In the genomic region with DNA sequence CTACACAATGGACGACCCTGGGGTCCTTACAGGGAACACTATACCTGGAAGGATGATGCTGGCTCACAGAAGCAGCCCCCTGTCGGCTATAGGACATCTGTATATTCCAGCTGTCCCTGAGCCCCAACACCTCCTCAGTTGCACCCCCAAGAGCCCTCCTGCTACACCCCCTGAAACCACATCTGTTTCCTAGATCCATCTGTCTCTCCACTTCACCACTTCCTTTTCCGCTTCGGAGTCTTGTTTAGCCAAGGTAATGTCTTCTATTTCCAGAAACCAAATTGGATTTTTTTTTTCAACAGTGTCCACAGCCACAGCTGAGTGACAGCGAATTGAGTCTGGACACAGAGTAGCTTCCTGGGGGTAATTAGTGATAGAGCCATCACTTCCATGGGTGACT, we compare ENCODE assay signal across 22 mouse cellular contexts. TPM values are rescaled to one million over a fixed set of nuclear protein-coding genes. Genes with fewer than 3 reads are reported as not detected.
DNase-seq lines count a peak whose midpoint lies in the region; ATAC-seq lines count a peak whose summit lies in the region.
"Had no signal": no experiment of that assay in that cellular context is flagged by ENCODE, and none has a peak within 500 bp of the region (broad histone marks: within the 10 kb centered on the region; RNA-seq: fewer than 3 reads in every experiment).

No protein-coding gene starts in this region.

- H3K4me1 ChIP-seq in midbrain, embryonic 11.5 days (ENCODE audit: control insufficient read depth, insufficient read depth, low read length): peaks cover 3% of the 10 kb centered on the region; the same call in 1 of the 2 replicates
- peaks cover 10% of the 10 kb centered on the region for H3K4me1 ChIP-seq in midbrain, embryonic 13.5 days (replicated peaks)
- H3K4me1 ChIP-seq: forebrain, embryonic 13.5 days; forebrain, embryonic 15.5 days had no signal

- H3K27me3 ChIP-seq in midbrain, embryonic 11.5 days (ENCODE audit: control insufficient read depth, insufficient read depth, low read length): no peaks in the 10 kb centered on the region
- 0 out of 2 replicates have a peak, but pooled peaks cover 2% of the 10 kb centered on the region for H3K27me3 ChIP-seq in midbrain, embryonic 13.5 days
- H3K27me3 ChIP-seq: embryonic facial prominence, embryonic 12.5 days; forebrain, embryonic 13.5 days; forebrain, embryonic 15.5 days had no signal

- H3K4me2 ChIP-seq in midbrain, embryonic 11.5 days: no peak overlapping the region
- H3K4me2 ChIP-seq in midbrain, embryonic 13.5 days (replicated peaks): no peak overlapping the region
- H3K4me2 ChIP-seq: embryonic facial prominence, embryonic 12.5 days; forebrain, embryonic 13.5 days; forebrain, embryonic 15.5 days had no signal

- DNase-seq in midbrain, embryonic 11.5 days (ENCODE audit: low spot score, missing footprints): peak; percentile 41
- no peak for DNase-seq in cerebellum, postnatal 10 days
- no peak for DNase-seq in heart, postnatal 4 days
- DNase-seq: adrenal gland, adult 8-10 months; adrenal gland, postnatal 14 days; adrenal gland, postnatal 36 days; B cell, adult 2 months; cerebellum, adult 11-12 months; cerebellum, adult 9-10 months; cerebellum, postnatal 36 days; forebrain, postnatal 0 days had no signal

- H3K9ac ChIP-seq in midbrain, embryonic 11.5 days (ENCODE audit: low read length): no peak overlapping the region
- H3K9ac ChIP-seq in midbrain, embryonic 13.5 days (replicated peaks): no peak overlapping the region
- H3K9ac ChIP-seq: embryonic facial prominence, embryonic 12.5 days; forebrain, embryonic 13.5 days; forebrain, embryonic 15.5 days; forebrain, postnatal 0 days had no signal

- H3K9me3 ChIP-seq in midbrain, embryonic 11.5 days (ENCODE audit: control insufficient read depth, low read length): no peaks in the 10 kb centered on the region
- H3K9me3 ChIP-seq in midbrain, embryonic 13.5 days: no peaks in the 10 kb centered on the region
- H3K9me3 ChIP-seq: embryonic facial prominence, embryonic 10.5 days; embryonic facial prominence, embryonic 12.5 days; forebrain, embryonic 13.5 days; forebrain, embryonic 15.5 days; G1E had no signal

- no peak overlapping the region for H3K4me3 ChIP-seq in midbrain, embryonic 11.5 days (ENCODE audit: low read depth, low read length)
- H3K4me3 ChIP-seq in midbrain, embryonic 13.5 days (replicated peaks): no peak overlapping the region
- H3K4me3 ChIP-seq: embryonic facial prominence, embryonic 10.5 days; embryonic facial prominence, embryonic 12.5 days; forebrain, embryonic 13.5 days; forebrain, embryonic 15.5 days had no signal

- WGBS in midbrain, embryonic 11.5 days: 86% methylated on average over 5 of the region's 5 CpGs
- 88% methylated on average over 5 of the region's 5 CpGs for WGBS in midbrain, embryonic 13.5 days

- no peak for ATAC-seq in midbrain, embryonic 11.5 days (ENCODE audit: low FRiP score)
- no peak for ATAC-seq in midbrain, embryonic 13.5 days
- ATAC-seq in hematopoietic stem cell, adult 5-6 weeks (replicated peaks in 1 of 2; ENCODE audit: insufficient read depth in 1 of 2, low FRiP score in 2 of 2, low TSS enrichment in 1 of 2, low read depth in 1 of 2, poor library complexity in 2 of 2, severe bottlenecking in 2 of 2): peak; percentile 29 to 33; a peak in 2 of 4 replicates
- ATAC-seq: activated CD4-positive, CD25-positive, alpha-beta regulatory T cell, adult 4 months; CD4-positive, CD25-positive, alpha-beta regulatory T cell, adult 4 months; forebrain, embryonic 13.5 days; forebrain, embryonic 15.5 days; forebrain, postnatal 0 days; Patski had no signal

- H3K27ac ChIP-seq in midbrain, embryonic 11.5 days (ENCODE audit: low read depth, low read length): no peak overlapping the region
- no peak overlapping the region for H3K27ac ChIP-seq in midbrain, embryonic 13.5 days
- H3K27ac ChIP-seq: embryonic facial prominence, embryonic 10.5 days; embryonic facial prominence, embryonic 12.5 days; forebrain, embryonic 13.5 days; forebrain, embryonic 15.5 days had no signal

- H3K36me3 ChIP-seq in midbrain, embryonic 11.5 days (ENCODE audit: control insufficient read depth, insufficient read depth, low read length): no peaks in the 10 kb centered on the region; the same call in 1 of the 2 replicates
- no peaks in the 10 kb centered on the region; the same call in 1 of the 2 replicates for H3K36me3 ChIP-seq in midbrain, embryonic 13.5 days
- H3K36me3 ChIP-seq: embryonic facial prominence, embryonic 10.5 days; embryonic facial prominence, embryonic 12.5 days; forebrain, embryonic 15.5 days; G1E had no signal

RNA-seq across cellular contexts. Expression of a gene that starts 35.5 kb away (rescaled TPM):
- 37.0 and 40.4 TPM in 2 replicates for polyA plus RNA-seq in midbrain, embryonic 11.5 days (2014; fragmentation: Nextera tagmentation; extraction: Ambion mirVana)
- 42.0 and 43.3 TPM in 2 replicates for polyA plus RNA-seq in midbrain, embryonic 13.5 days (2015; fragmentation: Nextera tagmentation; extraction: Ambion mirVana)
- 26.7 and 41.8 TPM in 2 replicates for total RNA-seq in hematopoietic stem cell, adult 5-6 weeks (2017)
- total RNA-seq in heart, postnatal 4 days (2021): 10 to 100 TPM; 34.9 to 37.5 TPM

RNA-seq across cellular contexts. Expression of a gene that starts 38.7 kb away (rescaled TPM):
- 456 and 535 TPM in 2 replicates for polyA plus RNA-seq in midbrain, embryonic 11.5 days (2014; fragmentation: Nextera tagmentation; extraction: Ambion mirVana)
- polyA plus RNA-seq in midbrain, embryonic 13.5 days (2015; fragmentation: Nextera tagmentation; extraction: Ambion mirVana): 291 and 346 TPM in 2 replicates
- 1.4 TPM in 1 of 2 replicates, not detected in the other for total RNA-seq in hematopoietic stem cell, adult 5-6 weeks (2017)
- not detected for total RNA-seq in heart, postnatal 4 days (2021)
- total RNA-seq: adrenal gland, adult 18-20 months; adrenal gland, adult 8-10 months; adrenal gland, postnatal 14 days; adrenal gland, postnatal 36 days; G1E had no signal
- polyA plus RNA-seq: G1E, Patski had no signal

RNA-seq across cellular contexts. Expression of a gene that starts 57.2 kb away (rescaled TPM):
- 0.81 and 0.85 TPM in 2 replicates for polyA plus RNA-seq in midbrain, embryonic 11.5 days (2014; fragmentation: Nextera tagmentation; extraction: Ambion mirVana)
- 7.7 and 9.0 TPM in 2 replicates for polyA plus RNA-seq in midbrain, embryonic 13.5 days (2015; fragmentation: Nextera tagmentation; extraction: Ambion mirVana)
- total RNA-seq in hematopoietic stem cell, adult 5-6 weeks (2017): 0.19 TPM in 1 of 2 replicates, not detected in the other
- total RNA-seq in heart, postnatal 4 days (2021): not detected
- polyA plus RNA-seq: activated CD4-positive, CD25-positive, alpha-beta regulatory T cell, adult 4 months; CD4-positive, CD25-positive, alpha-beta regulatory T cell, adult 4 months had no signal

Comparison
In these comparisons a context has a peak if more than half of its experiments do, and no peak if none do; other contexts are left out.
1. ATAC-seq: peak in hematopoietic stem cell, adult 5-6 weeks (2 of 2); none in midbrain, embryonic 11.5 days (single experiment) and midbrain, embryonic 13.5 days (single experiment).